Mouse (Mus musculus) bone marrow, adult 2 months (tissue): ENCODE data around the gene Loxl4.

Experiments
- CTCF ChIP-seq: fragments of 200-500 bp; IDR thresholded peaks from 2 replicates; pipeline ENCODE4 v1.5.1; 2011; ENCODE audit warnings: low read length, control low read depth; ENCODE audit not compliant: control insufficient read depth, insufficient read depth
- POLR2A ChIP-seq: fragments of 200-500 bp; IDR thresholded peaks from 2 replicates; pipeline ENCODE4 v1.6.1; 2011; ENCODE audit warnings: low read depth, mild to moderate bottlenecking, control low read depth, low read length, borderline replicate concordance; ENCODE audit not compliant: control insufficient read depth

- TF ChIP-seq POLR2A: no peak
- no peak for TF ChIP-seq CTCF
These were observed 39.8 kb upstream of the Loxl4 start for GRCm38 (mm10) chr19:42652425-42652824.
